Mouse (Mus musculus): ENCODE measurements around the gene Chst14. TPM values are rescaled to one million over a fixed set of nuclear protein-coding genes. Genes with fewer than 3 reads are reported as not detected.

Chst14 gene
- polyA plus RNA-seq, 1 experiment from 2014 or later, result 7.1 TPM

GRCm38 (mm10) chr2:118913551-118914276 lies 12.6 kb upstream of the Chst14 start:
- DNase-seq (ENCODE audit: low spot score) (peak; percentile 33), ATAC-seq (peak; percentile 30; the same call in 1 of the 2 replicates)
- Histone ChIP-seq H3K27ac (ENCODE audit: low read depth, low read length) (0 out of 2 replicates have a peak overlapping the region, but pooled peaks have one; percentile 7), H3K4me1 (ENCODE audit: control insufficient read depth, insufficient read depth, low read length) (peaks cover 23% of the 10 kb centered on the region), H3K27me3 (replicated peaks; ENCODE audit: control insufficient read depth, insufficient read depth, low read length) (no peaks in the 10 kb centered on the region), H3K9me3 (replicated peaks; ENCODE audit: control insufficient read depth, low read length) (no peaks in the 10 kb centered on the region), H3K4me2 (ENCODE audit: low read length) (peak overlapping the region; percentile 8; the same call in 1 of the 2 replicates), H3K36me3 (ENCODE audit: control insufficient read depth, insufficient read depth, low read length) (peaks cover 13% of the 10 kb centered on the region), H3K9ac (ENCODE audit: low read length) (no peak overlapping the region), H3K4me3 (ENCODE audit: low read depth, low read length) (no peak overlapping the region)
- WGBS, result 55% methylated on average over 11 of the region's 11 CpGs

- H3K27ac ChIP-seq (ENCODE audit: low read depth, low read length), result peak overlapping the region; percentile 44; the same call in 1 of the 2 replicates
- ATAC-seq (peak; percentile 51), DNase-seq (ENCODE audit: low spot score) (peak; percentile 69)
- no peak overlapping the region for H3K4me2 ChIP-seq (ENCODE audit: low read length)
- WGBS, result 11% methylated on average over 8 of the region's 8 CpGs
- no peaks in the 10 kb centered on the region for H3K27me3 ChIP-seq (replicated peaks; ENCODE audit: control insufficient read depth, insufficient read depth, low read length)
- H3K9me3 ChIP-seq (replicated peaks; ENCODE audit: control insufficient read depth, low read length), result no peaks in the 10 kb centered on the region
- no peak overlapping the region for H3K4me3 ChIP-seq (ENCODE audit: low read depth, low read length)
- H3K9ac ChIP-seq (ENCODE audit: low read length), result no peak overlapping the region
- H3K36me3 ChIP-seq (ENCODE audit: control insufficient read depth, insufficient read depth, low read length), result peaks cover 19% of the 10 kb centered on the region
- peaks cover 23% of the 10 kb centered on the region for H3K4me1 ChIP-seq (ENCODE audit: control insufficient read depth, insufficient read depth, low read length)
Observed at GRCm38 (mm10) chr2:118914685-118915084, 11.6 kb upstream of the Chst14 start.

- 88% methylated on average over 17 of the region's 17 CpGs for WGBS
- Histone ChIP-seq H3K36me3 (ENCODE audit: control insufficient read depth, insufficient read depth, low read length) (peaks cover 34% of the 10 kb centered on the region), H3K4me3 (ENCODE audit: low read depth, low read length) (no peak overlapping the region), H3K27ac (ENCODE audit: low read depth, low read length) (no peak overlapping the region), H3K4me1 (ENCODE audit: control insufficient read depth, insufficient read depth, low read length) (peaks cover 23% of the 10 kb centered on the region), H3K9ac (ENCODE audit: low read length) (no peak overlapping the region), H3K4me2 (ENCODE audit: low read length) (no peak overlapping the region), H3K27me3 (replicated peaks; ENCODE audit: control insufficient read depth, insufficient read depth, low read length) (no peaks in the 10 kb centered on the region), H3K9me3 (replicated peaks; ENCODE audit: control insufficient read depth, low read length) (no peaks in the 10 kb centered on the region)
- DNase-seq (ENCODE audit: low spot score), result no peak
- ATAC-seq, result no peak
Observed at GRCm38 (mm10) chr2:118916436-118916835, 9.9 kb upstream of the Chst14 start.

GRCm38 (mm10) chr2:118918543-118918942 lies 7.8 kb upstream of the Chst14 start:
- DNase-seq (ENCODE audit: low spot score) (no peak), ATAC-seq (no peak)
- no peak overlapping the region for H3K27ac ChIP-seq (ENCODE audit: low read depth, low read length)
- H3K4me1 ChIP-seq (ENCODE audit: control insufficient read depth, insufficient read depth, low read length), result peaks cover 16% of the 10 kb centered on the region
- H3K9ac ChIP-seq (ENCODE audit: low read length), result no peak overlapping the region
- H3K27me3 ChIP-seq (replicated peaks; ENCODE audit: control insufficient read depth, insufficient read depth, low read length), result no peaks in the 10 kb centered on the region
- peaks cover 54% of the 10 kb centered on the region for H3K36me3 ChIP-seq (ENCODE audit: control insufficient read depth, insufficient read depth, low read length)
- H3K4me3 ChIP-seq (ENCODE audit: low read depth, low read length), result no peak overlapping the region
- H3K4me2 ChIP-seq (ENCODE audit: low read length), result no peak overlapping the region
- 48% methylated on average over 1 of the region's 1 CpGs for WGBS
- no peaks in the 10 kb centered on the region for H3K9me3 ChIP-seq (replicated peaks; ENCODE audit: control insufficient read depth, low read length)

GRCm38 (mm10) chr2:118920428-118920827 lies 5.9 kb upstream of the Chst14 start:
- Histone ChIP-seq H3K4me2 (ENCODE audit: low read length) (no peak overlapping the region), H3K9ac (ENCODE audit: low read length) (no peak overlapping the region), H3K36me3 (ENCODE audit: control insufficient read depth, insufficient read depth, low read length) (peaks cover 54% of the 10 kb centered on the region), H3K27ac (ENCODE audit: low read depth, low read length) (no peak overlapping the region), H3K9me3 (replicated peaks; ENCODE audit: control insufficient read depth, low read length) (no peaks in the 10 kb centered on the region), H3K27me3 (replicated peaks; ENCODE audit: control insufficient read depth, insufficient read depth, low read length) (no peaks in the 10 kb centered on the region), H3K4me1 (ENCODE audit: control insufficient read depth, insufficient read depth, low read length) (no peaks in the 10 kb centered on the region), H3K4me3 (ENCODE audit: low read depth, low read length) (no peak overlapping the region)
- 89% methylated on average over 3 of the region's 3 CpGs for WGBS
- ATAC-seq (no peak), DNase-seq (ENCODE audit: low spot score) (no peak)

- no peak for DNase-seq (ENCODE audit: low spot score)
- WGBS, result under 1% methylated on average over 6 of the region's 6 CpGs
- ATAC-seq, result peak; percentile 49
Observed at GRCm38 (mm10) chr2:118925952-118926351, 344 bp upstream of the Chst14 start.

GRCm38 (mm10) chr2:118926998-118927739 lies 873 bp downstream of the Chst14 start:
- peaks cover 14% of the 10 kb centered on the region for H3K36me3 ChIP-seq (ENCODE audit: control insufficient read depth, insufficient read depth, low read length)
- peak overlapping the region; percentile 79 for H3K9ac ChIP-seq (ENCODE audit: low read length)
- H3K4me3 ChIP-seq (ENCODE audit: low read depth, low read length), result peak overlapping the region; percentile 67
- no peaks in the 10 kb centered on the region for H3K9me3 ChIP-seq (replicated peaks; ENCODE audit: control insufficient read depth, low read length)
- no peak for ATAC-seq
- peaks cover 11% of the 10 kb centered on the region for H3K4me1 ChIP-seq (ENCODE audit: control insufficient read depth, insufficient read depth, low read length)
- peak overlapping the region; percentile 97 for H3K4me2 ChIP-seq (ENCODE audit: low read length)
- no peaks in the 10 kb centered on the region for H3K27me3 ChIP-seq (replicated peaks; ENCODE audit: control insufficient read depth, insufficient read depth, low read length)
- no peak for DNase-seq (ENCODE audit: low spot score)
- 37% methylated on average over 31 of the region's 31 CpGs for WGBS
- H3K27ac ChIP-seq (ENCODE audit: low read depth, low read length), result no peak overlapping the region

More at GRCm38 (mm10) chr2:118925952-118926351, 344 bp upstream of the Chst14 start:
- Histone ChIP-seq H3K4me2 (ENCODE audit: low read length) (peak overlapping the region; percentile 97), H3K9ac (ENCODE audit: low read length) (peak overlapping the region; percentile 79), H3K4me3 (ENCODE audit: low read depth, low read length) (peak overlapping the region; percentile 67), H3K27ac (ENCODE audit: low read depth, low read length) (no peak overlapping the region), H3K27me3 (replicated peaks; ENCODE audit: control insufficient read depth, insufficient read depth, low read length) (no peaks in the 10 kb centered on the region), H3K9me3 (replicated peaks; ENCODE audit: control insufficient read depth, low read length) (no peaks in the 10 kb centered on the region), H3K4me1 (ENCODE audit: control insufficient read depth, insufficient read depth, low read length) (peaks cover 11% of the 10 kb centered on the region), H3K36me3 (ENCODE audit: control insufficient read depth, insufficient read depth, low read length) (peaks cover 23% of the 10 kb centered on the region)

- no peak overlapping the region for H3K4me3 ChIP-seq (ENCODE audit: low read depth, low read length)
- no peaks in the 10 kb centered on the region for H3K9me3 ChIP-seq (replicated peaks; ENCODE audit: control insufficient read depth, low read length)
- no peak overlapping the region for H3K27ac ChIP-seq (ENCODE audit: low read depth, low read length)
- no peaks in the 10 kb centered on the region for H3K36me3 ChIP-seq (ENCODE audit: control insufficient read depth, insufficient read depth, low read length)
- DNase-seq (ENCODE audit: low spot score), result no peak
- no peaks in the 10 kb centered on the region for H3K4me1 ChIP-seq (ENCODE audit: control insufficient read depth, insufficient read depth, low read length)
- ATAC-seq, result no peak
- WGBS, result 85% methylated on average over 7 of the region's 7 CpGs
- no peak overlapping the region for H3K9ac ChIP-seq (ENCODE audit: low read length)
- H3K4me2 ChIP-seq (ENCODE audit: low read length), result no peak overlapping the region
- H3K27me3 ChIP-seq (replicated peaks; ENCODE audit: control insufficient read depth, insufficient read depth, low read length), result no peaks in the 10 kb centered on the region
Observed at GRCm38 (mm10) chr2:118941341-118941740, 15.0 kb downstream of the Chst14 start.

GRCm38 (mm10) chr2:118943232-118943631 lies 16.9 kb downstream of the Chst14 start:
- ATAC-seq (no peak), DNase-seq (ENCODE audit: low spot score) (no peak)
- Histone ChIP-seq H3K4me3 (ENCODE audit: low read depth, low read length) (no peak overlapping the region), H3K4me2 (ENCODE audit: low read length) (no peak overlapping the region), H3K4me1 (ENCODE audit: control insufficient read depth, insufficient read depth, low read length) (no peaks in the 10 kb centered on the region), H3K27me3 (replicated peaks; ENCODE audit: control insufficient read depth, insufficient read depth, low read length) (no peaks in the 10 kb centered on the region), H3K9ac (ENCODE audit: low read length) (no peak overlapping the region), H3K36me3 (ENCODE audit: control insufficient read depth, insufficient read depth, low read length) (no peaks in the 10 kb centered on the region), H3K9me3 (replicated peaks; ENCODE audit: control insufficient read depth, low read length) (no peaks in the 10 kb centered on the region), H3K27ac (ENCODE audit: low read depth, low read length) (no peak overlapping the region)
- 91% methylated on average over 6 of the region's 6 CpGs for WGBS

Data from forebrain, embryonic 14.5 days (tissue).